Mouse (Mus musculus): Measurements from ENCODE around the gene Kntc1.

The Kntc1 gene

GRCm38 (mm10) chr5:123869615-123870014 is 120.1 kb downstream of the Kntc1 start:
- no peak for DNase-seq (ENCODE audit: low spot score in 2 of 2)

All from frontal cortex, postnatal 14 days (tissue).